Mouse (Mus musculus) heart, embryonic 10.5 days (tissue): ENCODE data around the gene Asap3. TPM values are rescaled to one million over a fixed set of nuclear protein-coding genes. Genes with fewer than 3 reads are reported as not detected.

Source experiments
- polyA plus RNA-seq: library from polyadenylated mRNA; unstranded; fragments of >200 nt; fragmentation: Nextera tagmentation; extraction: Ambion mirVana; gene quantifications from 2 replicates; pipeline ENCODE4 v1.2.1, GENCODE M21; 2016

The Asap3 gene
- polyA plus RNA-seq, 1 experiment from 2014 or later: 3.7 TPM

Other genes with a start within 250 kb of the Asap3 start
- 46.0 and 48.0 TPM in 2 replicates for gene Gale, start 242.6 kb upstream of the Asap3 start, polyA plus RNA-seq
- 105 and 134 TPM in 2 replicates for gene Lypla2, start 233.7 kb upstream of the Asap3 start, polyA plus RNA-seq
- 50.8 and 67.8 TPM in 2 replicates for gene Pithd1, start 219.1 kb upstream of the Asap3 start, polyA plus RNA-seq
- 35.6 and 36.1 TPM in 2 replicates for gene Eloa, start 184.6 kb upstream of the Asap3 start, polyA plus RNA-seq
- gene Rpl11, start 152.9 kb upstream of the Asap3 start, polyA plus RNA-seq: 336 and 390 TPM in 2 replicates
- gene Id3, start 62.9 kb upstream of the Asap3 start, polyA plus RNA-seq: 324 and 492 TPM in 2 replicates
- 6.3 and 6.6 TPM in 2 replicates for gene E2f2, start 34.0 kb upstream of the Asap3 start, polyA plus RNA-seq
- gene Tcea3, start 41.4 kb downstream of the Asap3 start, polyA plus RNA-seq: 35.6 and 47.2 TPM in 2 replicates
- 14.6 and 18.7 TPM in 2 replicates for gene Zfp46, start 78.3 kb downstream of the Asap3 start, polyA plus RNA-seq
- gene Hnrnpr, start 104.6 kb downstream of the Asap3 start, polyA plus RNA-seq: 126 and 148 TPM in 2 replicates
- gene Htr1d, start 217.2 kb downstream of the Asap3 start, polyA plus RNA-seq: 0.05 and 0.19 TPM in 2 replicates